In genomic region chr5:106002330-106002729, GRCm38 (mm10) we compare ENCODE assay signal across 10 mouse cellular contexts.
DNase-seq lines count a peak whose midpoint lies in the region; ATAC-seq and TF ChIP-seq lines count a peak whose summit lies in the region.
"Had no signal": no experiment of that assay in that cellular context is flagged by ENCODE, and none has a peak within 500 bp of the region (broad histone marks: within the 10 kb centered on the region; RNA-seq: fewer than 3 reads in every experiment).

No protein-coding gene starts in this region.

- no peak overlapping the region for H3K4me3 ChIP-seq in limb, embryonic 14.5 days (replicated peaks; ENCODE audit: low read length)
- H3K4me3 ChIP-seq: heart, embryonic 15.5 days; liver, embryonic 15.5 days had no signal

- no peaks in the 10 kb centered on the region for H3K36me3 ChIP-seq in limb, embryonic 14.5 days (ENCODE audit: control insufficient read depth, insufficient read depth, low read length)
- H3K36me3 ChIP-seq: heart, embryonic 15.5 days; liver, embryonic 15.5 days had no signal

- no peak overlapping the region for H3K27ac ChIP-seq in limb, embryonic 14.5 days (replicated peaks; ENCODE audit: low read depth, low read length)
- H3K27ac ChIP-seq: heart, embryonic 15.5 days; liver, embryonic 15.5 days had no signal

- H3K27me3 ChIP-seq in Patski: peaks cover 37% of the 10 kb centered on the region
- peaks cover 11% of the 10 kb centered on the region; the same call in 1 of the 2 replicates for H3K27me3 ChIP-seq in limb, embryonic 14.5 days (ENCODE audit: control insufficient read depth, insufficient read depth, low read length)
- H3K27me3 ChIP-seq: heart, embryonic 15.5 days had no signal

- no peak overlapping the region for H3K4me2 ChIP-seq in limb, embryonic 14.5 days (replicated peaks; ENCODE audit: low read depth, low read length, severe bottlenecking)
- H3K4me2 ChIP-seq: heart, embryonic 15.5 days; liver, embryonic 15.5 days had no signal

- POLR2A ChIA-PET in Patski (lab: Charles Lee): interaction anchor here (1.1 kb wide), 1 partner anchor 11 kb away, joined by 3 read pairs; no protein-coding TSS in a partner anchor

- in situ Hi-C loops in Patski (cut with MboI; ENCODE audit: low pct_unique_long_range_greater_than_20kb): no loop called here

- CTCF ChIA-PET in Patski (lab: Charles Lee): interaction anchor here (0.9 kb wide), 1 partner anchor 76 kb away, joined by 3 read pairs; no protein-coding TSS in a partner anchor

- 29% methylated on average over 7 of the region's 7 CpGs for WGBS in limb, embryonic 14.5 days

- TF ChIP-seq POLR2A in limb, embryonic 14.5 days (IDR thresholded peaks at IDR 0.05; ENCODE audit: borderline replicate concordance, extremely low read depth, insufficient read depth, insufficient read length): no peak

- H3K9me3 ChIP-seq in limb, embryonic 14.5 days (ENCODE audit: control insufficient read depth, low read length): no peaks in the 10 kb centered on the region
- H3K9me3 ChIP-seq: heart, embryonic 15.5 days; liver, embryonic 15.5 days had no signal

- peak; percentile 5 for DNase-seq in layer of hippocampus, adult 9-11 months
- no peak for DNase-seq in layer of hippocampus, adult 11-12 months (ENCODE audit: low spot score)
- DNase-seq in Patski (ENCODE audit: low read depth, low spot score): no peak
- DNase-seq in cerebellum, postnatal 10 days: peak; percentile 77 to 83
- DNase-seq in limb, embryonic 14.5 days (ENCODE audit: low spot score): peak; percentile 22
- DNase-seq in spleen, postnatal 36 days (ENCODE audit: low spot score in 2 of 2): no peak
- no peak for DNase-seq in B cell, adult 2 months
- DNase-seq in right cerebral cortex, postnatal 25 days: no peak

- TF ChIP-seq CTCF in Patski (IDR thresholded peaks at IDR 0.05): peak; percentile 59

- no peaks in the 10 kb centered on the region for H3K4me1 ChIP-seq in limb, embryonic 14.5 days (ENCODE audit: control insufficient read depth, insufficient read depth, low read length)
- H3K4me1 ChIP-seq: liver, embryonic 15.5 days had no signal

- H3K9ac ChIP-seq in limb, embryonic 14.5 days (ENCODE audit: low read depth, low read length, severe bottlenecking): no peak overlapping the region
- H3K9ac ChIP-seq: heart, embryonic 15.5 days; liver, embryonic 15.5 days had no signal

- no peak for ATAC-seq in Patski
- no peak for ATAC-seq in limb, embryonic 14.5 days (ENCODE audit: low FRiP score, low read depth)

Comparison
In these comparisons a context has a peak if more than half of its experiments do, and no peak if none do; other contexts are left out.
1. DNase-seq: peak in layer of hippocampus, adult 9-11 months (single experiment), cerebellum, postnatal 10 days (2 of 2) and limb, embryonic 14.5 days (single experiment); none in layer of hippocampus, adult 11-12 months (single experiment), Patski (single experiment), spleen, postnatal 36 days (0 of 2), B cell, adult 2 months (0 of 2) and right cerebral cortex, postnatal 25 days (single experiment).